Mouse (Mus musculus): ENCODE measurements at regions not wholly inside any gene's neighbourhood (a gene's known extent, or its start where the extent isn't known, plus 50 kb on each side); places are given as distances from the start of the nearest gene placed in this dataset.

- H3K36me3 ChIP-seq (ENCODE audit: control insufficient read depth, insufficient read depth, low read length) = no peaks in the 10 kb centered on the region
- ATAC-seq = no peak
- H3K4me1 ChIP-seq (ENCODE audit: control insufficient read depth, insufficient read depth, low read depth, low read length) = peaks cover 3% of the 10 kb centered on the region; the same call in 1 of the 2 replicates
- H3K27ac ChIP-seq (ENCODE audit: low read depth, low read length) = no peak overlapping the region
- H3K4me3 ChIP-seq (ENCODE audit: low read length) = no peak overlapping the region
- no peaks in the 10 kb centered on the region for H3K27me3 ChIP-seq (replicated peaks; ENCODE audit: control insufficient read depth, insufficient read depth, low read length)
- 76% methylated on average over 5 of the region's 5 CpGs for WGBS
- H3K9me3 ChIP-seq (ENCODE audit: control insufficient read depth, low read length) = no peaks in the 10 kb centered on the region
- no peak overlapping the region for H3K9ac ChIP-seq (ENCODE audit: low read depth, low read length)
- no peak overlapping the region for H3K4me2 ChIP-seq (ENCODE audit: low read length)
These were observed 216.8 kb upstream of the Map3k1 start for GRCm38 (mm10) chr13:112025586-112025950.

GRCm38 (mm10) chr13:112027736-112028135, 218.9 kb upstream of the Map3k1 start:
- H3K27ac ChIP-seq (ENCODE audit: low read depth, low read length) = no peak overlapping the region
- no peaks in the 10 kb centered on the region for H3K36me3 ChIP-seq (ENCODE audit: control insufficient read depth, insufficient read depth, low read length)
- H3K4me2 ChIP-seq (ENCODE audit: low read length) = no peak overlapping the region
- ATAC-seq = no peak
- peaks cover 3% of the 10 kb centered on the region; the same call in 1 of the 2 replicates for H3K4me1 ChIP-seq (ENCODE audit: control insufficient read depth, insufficient read depth, low read depth, low read length)
- no peak overlapping the region for H3K4me3 ChIP-seq (ENCODE audit: low read length)
- H3K9ac ChIP-seq (ENCODE audit: low read depth, low read length) = no peak overlapping the region
- H3K27me3 ChIP-seq (replicated peaks; ENCODE audit: control insufficient read depth, insufficient read depth, low read length) = no peaks in the 10 kb centered on the region
- no peaks in the 10 kb centered on the region for H3K9me3 ChIP-seq (ENCODE audit: control insufficient read depth, low read length)
- WGBS = 91% methylated on average over 5 of the region's 5 CpGs

GRCm38 (mm10) chr13:112031061-112031460, 222.3 kb upstream of the Map3k1 start:
- Histone ChIP-seq H3K9ac (ENCODE audit: low read depth, low read length) (no peak overlapping the region), H3K27me3 (replicated peaks; ENCODE audit: control insufficient read depth, insufficient read depth, low read length) (no peaks in the 10 kb centered on the region), H3K36me3 (ENCODE audit: control insufficient read depth, insufficient read depth, low read length) (no peaks in the 10 kb centered on the region), H3K4me1 (ENCODE audit: control insufficient read depth, insufficient read depth, low read depth, low read length) (no peaks in the 10 kb centered on the region), H3K4me3 (ENCODE audit: low read length) (no peak overlapping the region), H3K9me3 (ENCODE audit: control insufficient read depth, low read length) (no peaks in the 10 kb centered on the region), H3K27ac (ENCODE audit: low read depth, low read length) (no peak overlapping the region), H3K4me2 (ENCODE audit: low read length) (no peak overlapping the region)
- 77% methylated on average over 11 of the region's 11 CpGs for WGBS
- no peak for ATAC-seq

- no peak for ATAC-seq
- Histone ChIP-seq H3K9ac (ENCODE audit: low read depth, low read length) (no peak overlapping the region), H3K27me3 (replicated peaks; ENCODE audit: control insufficient read depth, insufficient read depth, low read length) (no peaks in the 10 kb centered on the region), H3K4me1 (ENCODE audit: control insufficient read depth, insufficient read depth, low read depth, low read length) (no peaks in the 10 kb centered on the region), H3K9me3 (ENCODE audit: control insufficient read depth, low read length) (no peaks in the 10 kb centered on the region), H3K4me2 (ENCODE audit: low read length) (no peak overlapping the region), H3K27ac (ENCODE audit: low read depth, low read length) (no peak overlapping the region), H3K36me3 (ENCODE audit: control insufficient read depth, insufficient read depth, low read length) (no peaks in the 10 kb centered on the region), H3K4me3 (ENCODE audit: low read length) (no peak overlapping the region)
- 92% methylated on average over 24 of the region's 24 CpGs for WGBS
These were observed 223.0 kb upstream of the Map3k1 start for GRCm38 (mm10) chr13:112031631-112032320.

GRCm38 (mm10) chr13:112037731-112038380, 229.1 kb upstream of the Map3k1 start:
- no peak for ATAC-seq
- Histone ChIP-seq H3K9ac (ENCODE audit: low read depth, low read length) (no peak overlapping the region), H3K4me2 (ENCODE audit: low read length) (no peak overlapping the region), H3K27ac (ENCODE audit: low read depth, low read length) (no peak overlapping the region), H3K36me3 (ENCODE audit: control insufficient read depth, insufficient read depth, low read length) (no peaks in the 10 kb centered on the region), H3K4me3 (ENCODE audit: low read length) (no peak overlapping the region), H3K27me3 (replicated peaks; ENCODE audit: control insufficient read depth, insufficient read depth, low read length) (no peaks in the 10 kb centered on the region), H3K4me1 (ENCODE audit: control insufficient read depth, insufficient read depth, low read depth, low read length) (no peaks in the 10 kb centered on the region), H3K9me3 (ENCODE audit: control insufficient read depth, low read length) (0 out of 2 replicates have a peak, but pooled peaks cover under 1% of the 10 kb centered on the region)
- 76% methylated on average over 8 of the region's 8 CpGs for WGBS

- Histone ChIP-seq H3K9me3 (ENCODE audit: control insufficient read depth, low read length) (0 out of 2 replicates have a peak, but pooled peaks cover 2% of the 10 kb centered on the region), H3K4me1 (ENCODE audit: control insufficient read depth, insufficient read depth, low read depth, low read length) (no peaks in the 10 kb centered on the region), H3K9ac (ENCODE audit: low read depth, low read length) (no peak overlapping the region), H3K27ac (ENCODE audit: low read depth, low read length) (no peak overlapping the region), H3K27me3 (replicated peaks; ENCODE audit: control insufficient read depth, insufficient read depth, low read length) (no peaks in the 10 kb centered on the region), H3K4me2 (ENCODE audit: low read length) (no peak overlapping the region), H3K36me3 (ENCODE audit: control insufficient read depth, insufficient read depth, low read length) (no peaks in the 10 kb centered on the region), H3K4me3 (ENCODE audit: low read length) (no peak overlapping the region)
- ATAC-seq = no peak
- 93% methylated on average over 9 of the region's 9 CpGs for WGBS
These were observed 229.9 kb upstream of the Map3k1 start for GRCm38 (mm10) chr13:112038556-112039304.

GRCm38 (mm10) chr13:112039422-112040145, 230.8 kb upstream of the Map3k1 start:
- Histone ChIP-seq H3K9me3 (ENCODE audit: control insufficient read depth, low read length) (0 out of 2 replicates have a peak, but pooled peaks cover 2% of the 10 kb centered on the region), H3K36me3 (ENCODE audit: control insufficient read depth, insufficient read depth, low read length) (no peaks in the 10 kb centered on the region), H3K4me2 (ENCODE audit: low read length) (no peak overlapping the region), H3K27ac (ENCODE audit: low read depth, low read length) (no peak overlapping the region), H3K9ac (ENCODE audit: low read depth, low read length) (no peak overlapping the region), H3K4me3 (ENCODE audit: low read length) (no peak overlapping the region), H3K27me3 (replicated peaks; ENCODE audit: control insufficient read depth, insufficient read depth, low read length) (no peaks in the 10 kb centered on the region), H3K4me1 (ENCODE audit: control insufficient read depth, insufficient read depth, low read depth, low read length) (no peaks in the 10 kb centered on the region)
- 81% methylated on average over 7 of the region's 7 CpGs for WGBS
- ATAC-seq = no peak

GRCm38 (mm10) chr13:112043524-112044246, 234.9 kb upstream of the Map3k1 start:
- H3K9ac ChIP-seq (ENCODE audit: low read depth, low read length) = no peak overlapping the region
- 0 out of 2 replicates have a peak, but pooled peaks cover 2% of the 10 kb centered on the region for H3K9me3 ChIP-seq (ENCODE audit: control insufficient read depth, low read length)
- H3K4me1 ChIP-seq (ENCODE audit: control insufficient read depth, insufficient read depth, low read depth, low read length) = no peaks in the 10 kb centered on the region
- no peak overlapping the region for H3K27ac ChIP-seq (ENCODE audit: low read depth, low read length)
- H3K36me3 ChIP-seq (ENCODE audit: control insufficient read depth, insufficient read depth, low read length) = no peaks in the 10 kb centered on the region
- H3K4me2 ChIP-seq (ENCODE audit: low read length) = no peak overlapping the region
- no peak overlapping the region for H3K4me3 ChIP-seq (ENCODE audit: low read length)
- WGBS = 97% methylated on average over 13 of the region's 13 CpGs
- no peaks in the 10 kb centered on the region for H3K27me3 ChIP-seq (replicated peaks; ENCODE audit: control insufficient read depth, insufficient read depth, low read length)
- no peak for ATAC-seq
